Mouse (Mus musculus) activated CD4-positive, CD25-positive, alpha-beta regulatory T cell, adult 4 months (primary cell): ENCODE measurements around the gene Rin2. TPM values are rescaled to one million over a fixed set of nuclear protein-coding genes. Genes with fewer than 3 reads are reported as not detected.

Experiments used
- ATAC-seq: one replicate; pipeline ENCODE4 v1.8.0; 2017
- polyA plus RNA-seq, 2 experiments: library from polyadenylated mRNA; unstranded; fragments of 100-300 nt; shearing (Covaris generic); gene quantifications; one replicate each; pipeline ENCODE4 v1.2.1; 2017

The Rin2 gene
- polyA plus RNA-seq, 2 experiments from 2014 or later: 1.6 to 4.3 TPM

GRCm38 (mm10) chr2:145831949-145832835, 157.2 kb downstream of the Rin2 start:
- ATAC-seq: peak; percentile 88

DNA sequence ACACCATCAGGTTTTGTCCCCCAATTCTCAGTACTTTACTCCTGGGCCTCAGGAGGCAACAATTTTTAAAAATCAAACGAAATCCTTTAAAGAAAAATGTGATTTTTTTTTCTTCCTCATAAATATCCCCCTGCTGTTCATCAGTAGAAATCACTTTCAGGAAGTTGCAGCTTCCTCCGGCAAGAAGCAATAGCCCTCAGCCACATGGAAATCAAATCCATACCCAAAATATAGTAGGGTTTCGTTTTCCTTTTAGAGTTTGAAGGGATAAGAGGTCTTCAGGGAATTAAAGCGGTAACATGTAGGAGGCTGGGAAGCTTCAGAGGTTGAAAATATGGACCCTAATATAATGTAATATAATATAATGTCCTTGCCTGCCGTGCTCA, 157.8 kb downstream of the Rin2 start:
- no peak for ATAC-seq

DNA sequence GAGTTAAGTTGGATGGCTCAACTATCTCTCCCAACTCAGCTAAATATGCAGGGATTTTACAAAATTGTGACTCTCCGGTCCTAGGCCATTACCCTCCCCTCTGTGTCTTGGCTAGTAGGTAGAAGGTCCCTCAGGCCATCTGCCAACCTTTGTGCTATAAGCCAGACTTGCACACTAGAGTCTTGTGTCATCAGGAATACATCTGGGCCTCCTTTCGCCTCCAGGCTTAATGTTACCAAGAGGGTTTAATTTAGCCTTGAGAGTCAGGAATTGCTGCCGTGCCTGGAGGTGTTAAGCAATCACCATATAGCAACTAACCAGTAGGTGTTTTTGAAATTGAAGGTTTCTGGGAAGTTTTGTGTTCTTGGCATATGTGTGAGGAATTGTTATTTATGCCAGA, 158.3 kb downstream of the Rin2 start:
- no peak for ATAC-seq

- no peak for ATAC-seq
Observed at GRCm38 (mm10) chr2:145835920-145836319, 160.9 kb downstream of the Rin2 start.

GRCm38 (mm10) chr2:145838675-145839074, 163.7 kb downstream of the Rin2 start:
- ATAC-seq: peak; percentile 78

DNA sequence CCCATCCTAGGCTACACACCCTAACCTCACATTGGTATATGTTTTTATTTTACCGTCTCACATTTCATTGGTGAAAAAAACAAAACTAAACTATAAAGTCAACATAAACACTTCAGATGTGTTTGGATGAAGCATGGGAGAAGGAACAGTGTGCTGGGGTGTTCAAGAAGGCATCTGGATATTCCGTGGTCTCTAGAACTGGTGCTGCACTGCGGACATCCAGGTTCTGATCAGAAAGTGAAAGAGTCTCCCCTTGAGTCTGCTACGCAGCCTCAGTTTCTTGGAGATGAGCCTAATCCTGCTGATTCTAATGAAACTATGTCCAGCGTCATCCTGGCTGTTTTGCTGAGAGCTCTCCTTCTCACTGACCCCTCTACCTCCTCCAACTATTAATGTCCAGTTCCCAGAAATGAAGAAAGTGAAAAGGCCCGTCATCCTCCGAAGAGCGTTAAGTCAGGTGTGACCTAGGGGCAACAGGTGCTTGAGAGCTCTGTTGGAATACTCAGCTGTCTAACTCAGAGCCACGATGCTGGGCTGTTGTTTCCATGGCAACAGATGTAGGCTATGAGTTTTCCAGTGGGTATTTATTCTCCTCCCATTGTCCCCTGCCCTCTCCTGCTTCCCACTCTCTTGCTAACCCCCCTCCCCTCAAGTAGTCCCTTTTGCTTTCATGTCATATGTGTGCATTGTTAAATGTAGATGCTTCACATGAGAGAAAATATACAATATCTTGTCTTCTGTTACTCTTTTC, 164.7 kb downstream of the Rin2 start:
- ATAC-seq: no peak

GRCm38 (mm10) chr2:145840320-145840719, 165.3 kb downstream of the Rin2 start:
- no peak for ATAC-seq

GRCm38 (mm10) chr2:145840910-145841870, 166.2 kb downstream of the Rin2 start:
- ATAC-seq: peak; percentile 62

GRCm38 (mm10) chr2:145843322-145843721, 168.3 kb downstream of the Rin2 start:
- no peak for ATAC-seq

- no peak for ATAC-seq
Observed at GRCm38 (mm10) chr2:145846595-145846994, 171.6 kb downstream of the Rin2 start.

GRCm38 (mm10) chr2:145849170-145849905, 174.3 kb downstream of the Rin2 start:
- no peak for ATAC-seq

- no peak for ATAC-seq
Observed at GRCm38 (mm10) chr2:145850779-145851178, 175.8 kb downstream of the Rin2 start.

DNA sequence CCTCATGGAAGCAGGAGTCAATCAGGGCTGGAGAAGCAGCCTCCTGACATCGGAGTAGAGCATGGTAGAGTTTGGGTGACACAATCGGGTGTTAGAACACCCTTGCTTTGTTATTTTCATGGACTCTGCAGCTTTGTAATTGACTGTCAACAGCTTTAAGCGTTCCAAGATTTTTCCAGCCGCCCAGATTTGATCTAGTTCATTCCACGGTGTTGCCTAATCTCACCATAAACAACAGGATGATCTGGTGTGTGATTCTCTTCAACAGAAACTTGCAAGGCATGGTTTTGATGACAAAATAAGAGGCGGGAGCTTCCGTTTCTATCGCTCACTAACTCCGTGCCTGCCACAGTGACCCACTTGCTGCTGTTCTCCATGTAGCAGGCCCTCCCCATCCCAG, 180.8 kb downstream of the Rin2 start:
- ATAC-seq: no peak

DNA sequence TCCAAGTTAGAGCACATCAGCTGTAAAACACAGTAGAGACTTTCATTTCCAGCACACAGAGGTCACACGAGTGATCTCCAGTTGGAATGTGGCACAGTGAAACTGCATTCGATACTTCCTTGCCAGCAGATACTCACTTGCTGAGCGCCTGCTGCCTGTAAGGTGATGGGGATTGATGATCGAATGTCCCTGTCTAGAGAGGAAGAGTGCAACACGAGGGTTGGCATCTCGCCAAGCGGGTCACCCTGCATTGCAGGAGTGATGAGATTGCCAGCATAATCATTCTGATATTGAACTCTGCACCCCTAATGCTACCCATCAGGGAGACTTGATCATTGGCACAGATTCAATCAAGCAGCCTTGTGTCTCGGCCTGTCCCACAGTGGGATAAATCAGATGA, 182.8 kb downstream of the Rin2 start:
- no peak for ATAC-seq

DNA sequence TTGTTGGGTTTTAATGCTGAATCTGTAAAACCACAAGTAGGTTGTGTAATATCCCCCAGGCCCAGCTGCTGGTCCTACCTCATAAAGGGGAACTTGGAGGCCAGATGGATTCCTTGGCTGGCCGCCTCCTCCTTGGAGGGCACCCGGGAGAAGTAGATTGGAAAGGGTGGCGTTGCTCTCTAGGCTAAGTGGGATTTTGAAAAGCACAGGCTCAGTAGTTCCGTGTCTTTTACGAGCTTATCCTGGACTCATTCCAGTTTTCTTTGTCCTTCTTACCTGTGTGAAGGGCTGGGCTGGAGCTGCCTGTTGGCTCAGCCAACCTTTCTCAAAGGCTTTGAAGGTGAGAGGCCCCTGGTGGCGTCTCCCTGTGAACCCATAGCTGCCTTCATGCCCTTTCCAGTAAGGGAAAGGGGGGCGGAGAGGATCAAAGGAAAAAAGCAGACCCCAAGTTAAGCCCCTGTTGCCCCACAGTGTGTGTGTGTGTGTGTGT, 184.5 kb downstream of the Rin2 start:
- ATAC-seq: no peak

DNA sequence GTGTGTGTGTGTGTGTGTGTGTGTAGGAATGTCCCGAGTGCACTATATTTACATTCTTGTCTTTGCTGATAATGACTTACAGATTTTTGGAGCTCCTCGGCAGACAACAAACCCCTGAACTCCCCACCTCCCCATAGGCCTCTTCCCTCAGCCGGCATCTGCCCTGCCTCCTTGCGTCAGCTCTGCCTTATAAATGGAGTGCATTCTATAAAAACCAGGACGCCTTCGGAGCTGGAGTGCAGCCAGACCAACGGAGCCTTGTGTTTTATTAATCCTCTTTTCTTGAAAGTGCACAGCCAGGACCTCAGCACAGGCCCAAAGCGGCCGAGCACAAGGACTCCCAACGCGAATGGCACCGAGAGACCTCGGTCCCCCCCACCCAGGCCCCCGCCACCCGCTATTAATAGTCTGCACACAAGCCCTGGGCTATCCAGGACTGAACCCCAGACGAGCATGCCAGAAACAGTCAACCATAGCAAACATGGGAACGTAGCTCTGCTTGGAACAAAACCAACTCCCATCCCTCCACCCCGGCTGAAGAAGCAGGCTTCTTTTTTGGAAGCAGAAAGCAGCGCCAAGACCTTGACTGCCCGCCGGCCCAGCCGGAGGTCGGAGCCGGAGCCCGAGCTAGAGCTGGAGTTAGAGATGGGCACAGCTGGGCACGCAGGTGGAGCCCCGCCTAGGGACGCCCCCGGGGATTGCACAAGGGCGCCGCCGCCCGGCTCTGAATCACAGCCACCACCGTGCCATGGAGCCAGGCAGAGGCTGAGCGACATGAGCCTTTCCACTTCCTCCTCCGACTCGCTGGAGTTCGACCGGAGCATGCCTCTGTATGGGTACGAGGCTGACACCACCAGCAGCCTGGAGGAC, 185.2 kb downstream of the Rin2 start:
- no peak for ATAC-seq

DNA sequence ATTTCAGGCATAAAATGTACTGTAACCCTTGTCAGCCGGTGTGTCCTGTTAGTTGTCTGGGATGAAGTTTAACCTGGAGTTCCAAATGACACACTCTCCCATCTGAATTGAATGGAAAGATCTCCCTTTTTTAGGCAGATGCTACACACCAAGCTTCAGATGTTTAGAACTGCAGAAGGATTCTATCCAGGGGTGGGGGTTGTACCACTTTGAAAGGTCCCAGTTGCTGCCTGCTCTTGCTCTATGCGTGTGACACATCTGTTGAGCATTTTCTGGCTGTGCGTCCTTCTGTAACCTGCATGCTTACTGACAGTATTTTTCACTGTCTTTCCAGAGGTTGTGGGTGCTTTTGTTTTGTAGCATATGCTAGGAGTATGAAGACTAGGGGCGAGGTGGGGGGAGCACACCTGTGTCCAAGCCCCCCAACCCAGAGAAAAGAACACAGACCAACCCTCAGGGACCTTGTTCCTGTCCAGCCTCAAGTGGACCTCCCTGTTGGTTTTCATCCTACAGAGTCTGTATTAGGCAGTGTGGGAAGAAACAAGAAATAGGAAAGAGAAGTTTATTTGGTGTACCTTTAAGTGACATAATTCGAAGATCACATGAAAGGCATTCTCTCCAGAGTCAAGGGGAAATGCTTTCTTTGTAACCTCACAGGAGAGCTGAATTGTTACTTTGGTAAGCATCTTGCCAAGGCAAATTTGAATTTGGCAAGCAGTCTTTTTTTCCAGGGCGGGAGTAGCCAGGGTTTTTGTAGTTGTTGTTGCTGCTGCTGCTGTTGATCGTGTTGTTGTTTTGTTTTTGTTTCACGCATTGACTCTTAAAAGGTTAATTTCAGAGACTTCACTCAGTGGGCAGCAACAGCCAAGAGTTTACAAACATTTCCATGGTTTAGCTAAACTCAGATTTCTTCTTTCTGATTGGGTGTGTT, 186.4 kb downstream of the Rin2 start:
- ATAC-seq: no peak

GRCm38 (mm10) chr2:145862206-145862817, 187.3 kb downstream of the Rin2 start:
- ATAC-seq: no peak

- ATAC-seq: no peak
Observed at GRCm38 (mm10) chr2:145865344-145865743, 190.3 kb downstream of the Rin2 start.
